Mouse (Mus musculus): ENCODE results near the gene Mrnip.

- TF ChIP-seq POLR2A (IDR thresholded peaks at IDR 0.05; ENCODE audit: control insufficient read depth, low read depth, low read length) (no peak), CTCF (IDR thresholded peaks at IDR 0.05; ENCODE audit: control insufficient read depth, insufficient read depth, insufficient replicate concordance, low read depth, low read length) (no peak)
Measured at GRCm38 (mm10) chr11:50233022-50233421, 58.8 kb downstream of the Mrnip start.

Data from testis, adult 2 months (tissue).